Comparison of ENCODE assay signal across 20 mouse cellular contexts in genomic region chr16:37604243-37604642, GRCm38 (mm10). TPM values are rescaled to one million over a fixed set of nuclear protein-coding genes. Genes with fewer than 3 reads are reported as not detected.
"Had no signal": no experiment of that assay in that cellular context is flagged by ENCODE, and none has a peak within 500 bp of the region (broad histone marks: within the 10 kb centered on the region; RNA-seq: fewer than 3 reads in every experiment).

No protein-coding gene starts in this region.

- H3K4me2 ChIP-seq: limb, embryonic 13.5 days; midbrain, embryonic 11.5 days; midbrain, embryonic 15.5 days; neural tube, embryonic 12.5 days; stomach, embryonic 15.5 days had no signal

- H3K4me1 ChIP-seq: limb, embryonic 13.5 days; megakaryocyte, embryonic 14.5 days; neural tube, embryonic 12.5 days; stomach, embryonic 15.5 days had no signal

- H3K9ac ChIP-seq: limb, embryonic 13.5 days; liver, embryonic 14.5 days; midbrain, embryonic 15.5 days; neural tube, embryonic 12.5 days; stomach, embryonic 15.5 days had no signal

- H3K27me3 ChIP-seq: limb, embryonic 13.5 days; megakaryocyte, embryonic 14.5 days; midbrain, embryonic 15.5 days; neural tube, embryonic 12.5 days; stomach, embryonic 15.5 days had no signal

- ATAC-seq: midbrain, embryonic 15.5 days had no signal

- H3K4me3 ChIP-seq: limb, embryonic 13.5 days; megakaryocyte, embryonic 14.5 days; midbrain, embryonic 15.5 days; neural tube, embryonic 12.5 days; stomach, embryonic 15.5 days had no signal

- H3K27ac ChIP-seq: kidney, postnatal 0 days; limb, embryonic 13.5 days; liver, embryonic 14.5 days; midbrain, embryonic 15.5 days; neural tube, embryonic 12.5 days; stomach, embryonic 15.5 days had no signal

- DNase-seq: kidney, adult 9 months; kidney, postnatal 36 days; layer of hippocampus, adult 9-11 months; layer of hippocampus, postnatal 36 days; left cerebral cortex, postnatal 4 days; lung, adult 18-20 months; lung, postnatal 36 days; thymus, adult 2 months; thymus, postnatal 25 days had no signal

- H3K36me3 ChIP-seq: limb, embryonic 13.5 days; midbrain, embryonic 15.5 days; neural tube, embryonic 12.5 days; stomach, embryonic 15.5 days had no signal

- H3K9me3 ChIP-seq: limb, embryonic 13.5 days; megakaryocyte, embryonic 14.5 days; midbrain, embryonic 15.5 days; neural tube, embryonic 12.5 days; stomach, embryonic 15.5 days had no signal

RNA-seq across cellular contexts. Expression of gene Hgd, which starts 24.3 kb away (rescaled TPM):
- total RNA-seq: layer of hippocampus, adult 18-20 months; layer of hippocampus, postnatal 36 days; left cerebral cortex, postnatal 4 days; monocyte, adult 5-6 weeks; neutrophil, adult 5-6 weeks had no signal
- polyA plus RNA-seq: neural tube, embryonic 12.5 days had no signal
